Mouse (Mus musculus): Measurements from ENCODE around the gene Ch25h. TPM values are rescaled to one million over a fixed set of nuclear protein-coding genes. Genes with fewer than 3 reads are reported as not detected.

Ch25h gene
- polyA plus RNA-seq (2014; fragmentation: Nextera tagmentation; extraction: Ambion mirVana): 0.16 and 0.25 TPM in 2 replicates

DNA sequence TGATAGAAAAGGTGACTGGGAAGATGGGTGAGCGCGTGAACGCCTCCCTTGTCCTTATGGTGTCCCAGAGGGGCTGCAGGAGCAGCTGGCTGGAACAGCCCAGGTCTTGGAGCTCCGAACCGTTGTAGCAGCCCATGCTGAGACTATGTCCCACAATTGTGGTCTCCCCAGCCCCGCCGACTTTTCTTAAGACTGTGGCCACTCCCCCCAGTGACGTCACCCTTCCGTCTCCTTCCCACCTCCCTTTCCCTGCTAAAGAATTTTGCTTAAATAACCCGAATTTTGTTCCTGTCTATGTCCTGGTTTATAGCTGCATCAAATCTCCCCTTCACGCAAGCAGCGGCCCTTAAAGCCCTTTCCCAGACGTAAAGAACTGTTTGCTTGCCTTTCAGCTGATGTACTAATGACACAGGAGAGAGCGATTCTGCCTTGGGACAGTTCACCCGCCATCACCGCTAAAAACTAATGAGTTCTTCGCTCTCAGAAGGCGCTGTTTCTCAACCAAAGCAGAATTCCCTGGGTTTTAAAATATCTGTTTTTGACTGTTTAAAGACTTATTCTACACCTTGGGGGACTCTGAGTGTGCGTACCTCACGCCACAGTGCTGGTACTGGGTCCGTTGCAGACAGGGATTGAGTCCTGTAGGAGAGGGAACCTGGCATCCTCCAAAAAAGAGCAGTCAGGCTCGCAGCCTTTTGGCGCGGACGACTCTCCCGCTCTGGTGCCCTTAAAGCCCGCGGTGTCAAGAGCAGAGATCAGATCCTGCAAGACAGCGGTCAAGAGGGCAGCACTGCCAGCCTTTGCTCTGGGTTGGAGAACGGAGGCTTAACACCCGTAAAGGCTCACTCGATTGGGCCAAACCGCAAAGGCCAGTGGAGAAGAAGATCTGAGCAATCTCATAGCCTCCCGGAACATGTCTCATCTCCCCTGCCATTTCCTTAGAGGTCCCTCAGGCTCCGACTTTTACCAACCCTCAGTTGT is at the start of gene Ch25h:
Gene Ch25h, minus strand, starts transcription at position 174 of the 981 bp plus-strand sequence.
- Histone ChIP-seq H3K27me3 (ENCODE audit: control insufficient read depth, insufficient read depth, low read length) (peaks cover 26% of the 10 kb centered on the region; the same call in 1 of the 2 replicates), H3K9me3 (ENCODE audit: control insufficient read depth, low read length) (no peaks in the 10 kb centered on the region), H3K4me1 (ENCODE audit: control insufficient read depth, insufficient read depth, low read length) (peaks cover 13% of the 10 kb centered on the region), H3K4me2 (ENCODE audit: low read length) (peak within 1 kb of the TSS; percentile 96), H3K4me3 (replicated peaks; ENCODE audit: low read depth, low read length) (peak within 1 kb of the TSS; percentile 57), H3K27ac (replicated peaks; ENCODE audit: low read depth, low read length) (no peak within 1 kb of the TSS), H3K36me3 (ENCODE audit: control insufficient read depth, insufficient read depth, low read length) (no peaks in the 10 kb centered on the region), H3K9ac (replicated peaks; ENCODE audit: low read length) (peak within 1 kb of the TSS; percentile 55)
- DNase-seq (peak; percentile 76), ATAC-seq (ENCODE audit: low FRiP score, low TSS enrichment) (peak; percentile 77)
- WGBS: under 1% methylated on average over 35 of the region's 35 CpGs

DNA sequence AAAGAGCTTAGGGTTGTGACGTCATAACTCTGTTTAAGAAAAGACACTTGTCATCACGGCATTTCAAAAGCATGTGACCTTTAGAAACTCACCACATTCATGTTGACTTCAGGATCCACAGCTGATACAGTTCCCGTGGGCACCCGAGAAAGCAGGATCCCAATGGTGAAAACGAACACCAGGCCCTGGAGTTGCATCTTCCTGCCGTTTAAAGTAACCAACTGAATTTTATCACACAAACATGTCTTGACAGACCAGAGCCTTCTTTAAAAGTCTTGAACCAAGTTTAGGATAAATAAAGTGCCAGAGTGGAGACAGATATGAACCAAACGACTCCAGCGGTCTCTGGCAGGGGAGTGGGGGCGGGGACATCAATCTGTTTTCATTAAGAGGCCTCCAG is 49.7 kb upstream of the Ch25h start:
- Histone ChIP-seq H3K36me3 (ENCODE audit: control insufficient read depth, insufficient read depth, low read length) (0 out of 2 replicates have a peak, but pooled peaks cover 3% of the 10 kb centered on the region), H3K4me1 (ENCODE audit: control insufficient read depth, insufficient read depth, low read length) (peaks cover 9% of the 10 kb centered on the region), H3K9ac (replicated peaks; ENCODE audit: low read length) (no peak overlapping the region), H3K4me2 (ENCODE audit: low read length) (no peak overlapping the region), H3K9me3 (ENCODE audit: control insufficient read depth, low read length) (no peaks in the 10 kb centered on the region), H3K4me3 (replicated peaks; ENCODE audit: low read depth, low read length) (no peak overlapping the region), H3K27me3 (ENCODE audit: control insufficient read depth, insufficient read depth, low read length) (no peaks in the 10 kb centered on the region), H3K27ac (replicated peaks; ENCODE audit: low read depth, low read length) (no peak overlapping the region)
- 84% methylated on average over 9 of the region's 9 CpGs for WGBS
- DNase-seq: no peak
- ATAC-seq (ENCODE audit: low FRiP score, low TSS enrichment): no peak

DNA sequence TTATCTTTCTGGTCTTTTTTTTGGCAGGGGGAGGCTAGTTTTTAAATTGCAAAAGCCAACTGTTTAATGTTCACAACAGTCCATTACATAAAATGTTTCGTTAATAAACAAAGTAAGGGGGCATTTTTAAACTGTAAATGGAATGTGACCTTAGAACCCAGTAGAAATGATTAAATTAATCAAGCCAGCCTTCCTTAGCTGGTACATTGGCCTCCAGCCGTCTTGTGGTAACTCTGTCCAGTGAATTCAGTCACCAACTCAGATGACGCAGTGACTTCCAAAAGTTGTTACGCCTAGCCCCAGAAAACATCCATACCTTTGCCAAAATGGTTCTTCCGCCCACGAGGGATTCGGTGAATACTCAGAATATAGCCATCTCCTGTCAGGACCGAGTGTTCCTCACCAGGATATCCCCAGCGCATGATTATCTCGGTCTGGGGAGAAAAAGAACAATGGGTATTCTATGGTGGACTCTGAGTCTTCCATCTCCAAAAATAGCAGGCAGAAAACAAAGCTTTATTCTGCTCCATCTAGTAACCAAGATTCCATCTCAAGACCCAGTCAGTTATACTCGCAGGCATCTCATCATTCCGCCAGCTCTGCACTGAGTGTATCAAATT is 48.3 kb upstream of the Ch25h start:
- Histone ChIP-seq H3K27me3 (ENCODE audit: control insufficient read depth, insufficient read depth, low read length) (no peaks in the 10 kb centered on the region), H3K4me3 (replicated peaks; ENCODE audit: low read depth, low read length) (no peak overlapping the region), H3K9ac (replicated peaks; ENCODE audit: low read length) (no peak overlapping the region), H3K4me2 (ENCODE audit: low read length) (no peak overlapping the region), H3K27ac (replicated peaks; ENCODE audit: low read depth, low read length) (no peak overlapping the region), H3K4me1 (ENCODE audit: control insufficient read depth, insufficient read depth, low read length) (peaks cover 9% of the 10 kb centered on the region), H3K36me3 (ENCODE audit: control insufficient read depth, insufficient read depth, low read length) (0 out of 2 replicates have a peak, but pooled peaks cover 3% of the 10 kb centered on the region), H3K9me3 (ENCODE audit: control insufficient read depth, low read length) (no peaks in the 10 kb centered on the region)
- 88% methylated on average over 12 of the region's 12 CpGs for WGBS
- no peak for ATAC-seq (ENCODE audit: low FRiP score, low TSS enrichment)
- no peak for DNase-seq

DNA sequence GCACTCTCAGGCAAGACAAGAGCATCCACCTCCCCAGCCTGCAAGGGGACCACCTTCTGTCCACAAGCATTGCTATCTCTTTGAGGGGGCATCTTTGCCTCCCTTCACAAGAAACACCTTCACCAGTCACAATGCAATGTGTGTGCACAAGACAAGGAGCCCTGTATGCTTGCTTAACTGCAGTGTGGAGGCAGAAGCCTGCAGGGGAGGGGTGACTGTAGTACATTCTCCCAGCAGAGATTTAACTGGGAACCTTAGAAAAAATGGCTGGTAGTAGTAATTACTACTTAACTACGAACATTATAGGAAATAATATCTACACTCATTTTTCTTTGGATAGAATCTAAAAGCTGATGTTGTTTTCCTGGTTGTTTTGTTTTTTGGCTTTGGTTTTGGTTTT is 47.0 kb upstream of the Ch25h start:
- no peaks in the 10 kb centered on the region for H3K9me3 ChIP-seq (ENCODE audit: control insufficient read depth, low read length)
- 0 out of 2 replicates have a peak, but pooled peaks cover 3% of the 10 kb centered on the region for H3K36me3 ChIP-seq (ENCODE audit: control insufficient read depth, insufficient read depth, low read length)
- no peak overlapping the region for H3K9ac ChIP-seq (replicated peaks; ENCODE audit: low read length)
- no peak overlapping the region for H3K27ac ChIP-seq (replicated peaks; ENCODE audit: low read depth, low read length)
- no peak overlapping the region for H3K4me2 ChIP-seq (ENCODE audit: low read length)
- WGBS: 92% methylated on average over 1 of the region's 1 CpGs
- ATAC-seq (ENCODE audit: low FRiP score, low TSS enrichment) (no peak), DNase-seq (no peak)
- peaks cover 9% of the 10 kb centered on the region for H3K4me1 ChIP-seq (ENCODE audit: control insufficient read depth, insufficient read depth, low read length)
- H3K27me3 ChIP-seq (ENCODE audit: control insufficient read depth, insufficient read depth, low read length): no peaks in the 10 kb centered on the region
- no peak overlapping the region for H3K4me3 ChIP-seq (replicated peaks; ENCODE audit: low read depth, low read length)

DNA sequence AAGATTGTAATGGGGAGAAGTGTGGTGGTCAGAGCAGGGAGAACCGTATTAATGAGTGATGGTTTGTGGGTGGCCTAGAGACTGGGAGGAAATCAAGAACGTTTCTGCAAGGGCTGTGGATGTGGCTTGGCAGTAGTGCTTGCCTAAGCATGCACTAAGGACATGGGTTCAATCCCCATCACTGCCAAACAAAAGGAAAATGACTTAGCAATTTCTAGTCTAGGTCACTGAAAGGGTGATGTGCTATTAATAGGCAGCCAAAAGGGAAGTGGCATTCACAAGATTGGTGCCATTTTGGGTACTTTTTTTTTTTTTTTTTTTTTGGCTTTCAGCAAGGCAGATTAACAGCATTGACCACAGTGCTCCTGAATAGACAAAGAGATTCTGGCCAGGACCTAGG is 46.4 kb upstream of the Ch25h start:
- ATAC-seq (ENCODE audit: low FRiP score, low TSS enrichment) (no peak), DNase-seq (no peak)
- WGBS: 81% methylated on average over 2 of the region's 2 CpGs
- H3K4me3 ChIP-seq (replicated peaks; ENCODE audit: low read depth, low read length): no peak overlapping the region
- 0 out of 2 replicates have a peak, but pooled peaks cover 3% of the 10 kb centered on the region for H3K36me3 ChIP-seq (ENCODE audit: control insufficient read depth, insufficient read depth, low read length)
- no peak overlapping the region for H3K4me2 ChIP-seq (ENCODE audit: low read length)
- H3K27ac ChIP-seq (replicated peaks; ENCODE audit: low read depth, low read length): no peak overlapping the region
- no peaks in the 10 kb centered on the region for H3K27me3 ChIP-seq (ENCODE audit: control insufficient read depth, insufficient read depth, low read length)
- no peaks in the 10 kb centered on the region for H3K9me3 ChIP-seq (ENCODE audit: control insufficient read depth, low read length)
- no peak overlapping the region for H3K9ac ChIP-seq (replicated peaks; ENCODE audit: low read length)
- peaks cover 5% of the 10 kb centered on the region for H3K4me1 ChIP-seq (ENCODE audit: control insufficient read depth, insufficient read depth, low read length)

DNA sequence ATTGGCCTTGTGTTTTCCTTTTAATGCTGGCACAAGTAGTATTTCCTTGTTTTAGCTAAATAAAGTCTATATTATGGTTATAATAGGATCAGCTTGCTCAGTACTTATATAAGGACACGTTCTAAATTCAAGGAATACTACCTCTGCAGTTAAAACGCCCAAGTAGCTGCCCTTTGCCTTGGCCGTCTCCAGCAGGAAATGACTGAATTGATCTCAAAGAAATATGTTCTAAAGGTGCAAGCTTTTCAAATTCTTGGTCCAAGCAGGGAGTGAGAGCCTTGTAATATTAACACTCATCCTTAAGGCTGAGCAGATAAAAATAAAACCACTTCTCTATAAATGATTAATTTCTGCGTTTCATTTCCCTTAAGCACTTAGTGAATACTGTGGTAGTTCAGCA is 45.1 kb upstream of the Ch25h start:
- WGBS: 87% methylated on average over 4 of the region's 4 CpGs
- no peak for ATAC-seq (ENCODE audit: low FRiP score, low TSS enrichment)

DNA sequence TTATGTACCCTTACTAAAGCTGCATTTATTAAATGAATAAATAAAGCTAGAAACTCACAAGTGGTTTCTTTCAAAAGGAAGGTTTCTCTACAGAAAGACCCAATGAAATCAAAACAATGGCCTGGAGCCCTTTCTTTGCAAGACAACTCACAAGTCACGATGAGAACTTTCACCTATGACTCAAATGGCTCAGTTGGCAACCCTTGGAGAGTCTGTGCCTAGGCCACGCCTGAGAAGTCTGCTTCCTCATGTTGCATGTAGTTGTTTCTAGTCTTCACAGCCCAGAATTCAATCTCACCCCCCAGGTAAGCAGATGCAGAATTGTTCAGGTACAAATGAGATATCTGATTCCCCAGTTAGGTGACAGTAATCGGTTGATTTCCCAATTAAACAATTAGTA is 44.7 kb upstream of the Ch25h start:
- 0 out of 2 replicates have a peak, but pooled peaks cover 3% of the 10 kb centered on the region for H3K36me3 ChIP-seq (ENCODE audit: control insufficient read depth, insufficient read depth, low read length)
- ATAC-seq (ENCODE audit: low FRiP score, low TSS enrichment) (no peak), DNase-seq (no peak)
- H3K4me2 ChIP-seq (ENCODE audit: low read length): no peak overlapping the region
- no peaks in the 10 kb centered on the region for H3K27me3 ChIP-seq (ENCODE audit: control insufficient read depth, insufficient read depth, low read length)
- no peaks in the 10 kb centered on the region for H3K4me1 ChIP-seq (ENCODE audit: control insufficient read depth, insufficient read depth, low read length)
- no peak overlapping the region for H3K9ac ChIP-seq (replicated peaks; ENCODE audit: low read length)
- H3K9me3 ChIP-seq (ENCODE audit: control insufficient read depth, low read length): no peaks in the 10 kb centered on the region
- no peak overlapping the region for H3K4me3 ChIP-seq (replicated peaks; ENCODE audit: low read depth, low read length)
- no peak overlapping the region for H3K27ac ChIP-seq (replicated peaks; ENCODE audit: low read depth, low read length)
- WGBS: 88% methylated on average over 3 of the region's 3 CpGs

More for the DNA sequence above, 45.1 kb upstream of the Ch25h start:
- Histone ChIP-seq H3K27ac (replicated peaks; ENCODE audit: low read depth, low read length) (no peak overlapping the region), H3K27me3 (ENCODE audit: control insufficient read depth, insufficient read depth, low read length) (no peaks in the 10 kb centered on the region), H3K4me3 (replicated peaks; ENCODE audit: low read depth, low read length) (no peak overlapping the region), H3K4me1 (ENCODE audit: control insufficient read depth, insufficient read depth, low read length) (no peaks in the 10 kb centered on the region), H3K9me3 (ENCODE audit: control insufficient read depth, low read length) (no peaks in the 10 kb centered on the region), H3K9ac (replicated peaks; ENCODE audit: low read length) (no peak overlapping the region), H3K4me2 (ENCODE audit: low read length) (no peak overlapping the region), H3K36me3 (ENCODE audit: control insufficient read depth, insufficient read depth, low read length) (0 out of 2 replicates have a peak, but pooled peaks cover 3% of the 10 kb centered on the region)
- DNase-seq: no peak

DNA sequence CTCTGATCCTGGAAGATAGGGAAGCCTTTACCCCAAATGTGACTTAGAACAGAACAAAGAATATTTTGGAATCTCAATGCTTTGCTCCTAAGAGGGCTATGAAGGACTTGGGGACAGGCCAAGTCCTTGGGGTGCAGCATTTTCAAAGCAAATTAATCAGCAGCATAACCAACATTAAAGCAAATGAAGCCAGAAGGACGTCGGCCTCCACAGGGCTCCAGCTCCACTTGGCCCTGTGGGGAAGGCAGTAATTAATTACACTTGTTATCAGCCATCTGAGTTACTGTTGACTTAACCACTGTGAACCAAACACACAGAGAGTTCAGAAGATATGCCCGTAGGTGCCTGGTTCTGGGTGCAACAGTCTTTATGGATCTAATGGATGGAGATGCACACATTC is 43.8 kb upstream of the Ch25h start:
- Histone ChIP-seq H3K27ac (replicated peaks; ENCODE audit: low read depth, low read length) (no peak overlapping the region), H3K9ac (replicated peaks; ENCODE audit: low read length) (no peak overlapping the region), H3K4me2 (ENCODE audit: low read length) (no peak overlapping the region), H3K4me1 (ENCODE audit: control insufficient read depth, insufficient read depth, low read length) (no peaks in the 10 kb centered on the region), H3K9me3 (ENCODE audit: control insufficient read depth, low read length) (no peaks in the 10 kb centered on the region), H3K4me3 (replicated peaks; ENCODE audit: low read depth, low read length) (no peak overlapping the region), H3K36me3 (ENCODE audit: control insufficient read depth, insufficient read depth, low read length) (0 out of 2 replicates have a peak, but pooled peaks cover 3% of the 10 kb centered on the region), H3K27me3 (ENCODE audit: control insufficient read depth, insufficient read depth, low read length) (no peaks in the 10 kb centered on the region)
- whole genome bisulfite sequencing: 88% methylated on average over 3 of the region's 3 CpGs
- ATAC-seq (ENCODE audit: low FRiP score, low TSS enrichment) (no peak), DNase-seq (no peak)
